Comparison of ENCODE assay signal across 12 mouse cellular contexts in the genomic region with DNA sequence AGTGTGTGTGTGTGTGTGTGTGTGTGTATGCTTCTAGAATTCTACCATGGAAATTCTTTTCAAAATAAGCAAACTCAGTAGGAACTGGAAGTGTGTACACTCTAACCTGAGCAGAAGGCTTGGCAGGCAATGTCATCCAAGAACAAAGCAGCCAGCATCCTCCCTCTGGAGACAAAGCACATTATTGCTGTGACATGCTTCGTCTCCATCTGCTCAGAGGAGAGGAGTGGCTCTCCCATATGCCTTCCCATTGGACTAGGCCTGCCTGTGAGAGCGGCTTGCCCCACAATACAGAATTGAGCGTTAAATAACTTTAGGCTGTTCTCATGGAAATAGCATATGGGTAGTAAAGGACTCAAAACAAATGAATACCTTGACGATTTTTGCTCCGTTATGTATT.
DNase-seq lines count a peak whose midpoint lies in the region; ATAC-seq lines count a peak whose summit lies in the region.
"Had no signal": no experiment of that assay in that cellular context is flagged by ENCODE, and none has a peak within 500 bp of the region (broad histone marks: within the 10 kb centered on the region; RNA-seq: fewer than 3 reads in every experiment).

No protein-coding gene starts in this region.

- H3K4me1 ChIP-seq in hindbrain, embryonic 13.5 days (replicated peaks) = peaks cover 16% of the 10 kb centered on the region
- peaks cover 3% of the 10 kb centered on the region for H3K4me1 ChIP-seq in midbrain, embryonic 10.5 days
- no peaks in the 10 kb centered on the region for H3K4me1 ChIP-seq in intestine, embryonic 16.5 days (ENCODE audit: control insufficient read depth, insufficient read depth, low read length)
- H3K4me1 ChIP-seq: limb, embryonic 12.5 days had no signal

- no peaks in the 10 kb centered on the region for H3K36me3 ChIP-seq in hindbrain, embryonic 13.5 days
- no peaks in the 10 kb centered on the region for H3K36me3 ChIP-seq in midbrain, embryonic 10.5 days
- H3K36me3 ChIP-seq in intestine, embryonic 16.5 days (ENCODE audit: control insufficient read depth, insufficient read depth, low read length) = no peaks in the 10 kb centered on the region
- H3K36me3 ChIP-seq: limb, embryonic 12.5 days had no signal

- H3K27ac ChIP-seq in hindbrain, embryonic 13.5 days = peak overlapping the region; percentile 74
- H3K27ac ChIP-seq in midbrain, embryonic 10.5 days (replicated peaks) = peak overlapping the region; percentile 61; the same call in 1 of the 2 replicates
- no peak overlapping the region for H3K27ac ChIP-seq in intestine, embryonic 16.5 days (ENCODE audit: low read length)
- H3K27ac ChIP-seq: limb, embryonic 12.5 days; macrophage had no signal

- no peaks in the 10 kb centered on the region for H3K9me3 ChIP-seq in hindbrain, embryonic 13.5 days
- H3K9me3 ChIP-seq in midbrain, embryonic 10.5 days (replicated peaks) = no peaks in the 10 kb centered on the region
- H3K9me3 ChIP-seq in intestine, embryonic 16.5 days (ENCODE audit: control insufficient read depth, low read length) = no peaks in the 10 kb centered on the region
- H3K9me3 ChIP-seq: limb, embryonic 12.5 days had no signal

- H3K4me2 ChIP-seq in hindbrain, embryonic 13.5 days = no peak overlapping the region
- no peak overlapping the region for H3K4me2 ChIP-seq in intestine, embryonic 16.5 days (ENCODE audit: low read depth, low read length)
- H3K4me2 ChIP-seq: limb, embryonic 12.5 days had no signal

- WGBS in hindbrain, embryonic 13.5 days = 32% methylated on average over 5 of the region's 5 CpGs
- 81% methylated on average over 5 of the region's 5 CpGs for WGBS in midbrain, embryonic 10.5 days
- 77% methylated on average over 5 of the region's 5 CpGs for WGBS in intestine, embryonic 16.5 days

- H3K27me3 ChIP-seq in hindbrain, embryonic 13.5 days = no peaks in the 10 kb centered on the region
- no peaks in the 10 kb centered on the region for H3K27me3 ChIP-seq in midbrain, embryonic 10.5 days (ENCODE audit: low read depth, poor library complexity, severe bottlenecking)
- no peaks in the 10 kb centered on the region for H3K27me3 ChIP-seq in intestine, embryonic 16.5 days (replicated peaks; ENCODE audit: control insufficient read depth, insufficient read depth, low read length)
- H3K27me3 ChIP-seq: CH12.LX; limb, embryonic 12.5 days had no signal

- peak; percentile 90 for ATAC-seq in hindbrain, embryonic 13.5 days (ENCODE audit: low FRiP score)
- no peak for ATAC-seq in intestine, embryonic 16.5 days

- no peak overlapping the region for H3K9ac ChIP-seq in hindbrain, embryonic 13.5 days
- H3K9ac ChIP-seq in intestine, embryonic 16.5 days (ENCODE audit: low read depth, low read length) = no peak overlapping the region
- H3K9ac ChIP-seq: limb, embryonic 12.5 days had no signal

- H3K4me3 ChIP-seq in hindbrain, embryonic 13.5 days = no peak overlapping the region
- H3K4me3 ChIP-seq in midbrain, embryonic 10.5 days = no peak overlapping the region
- no peak overlapping the region for H3K4me3 ChIP-seq in intestine, embryonic 16.5 days (ENCODE audit: low read length)
- H3K4me3 ChIP-seq: limb, embryonic 12.5 days had no signal

- DNase-seq in brain, embryonic 18.5 days (ENCODE audit: low read depth, low spot score) = peak; percentile 73
- peak; percentile 71 to 76 for DNase-seq in cerebellum, postnatal 25 days
- no peak for DNase-seq in midbrain, embryonic 10.5 days (ENCODE audit: low spot score)
- DNase-seq in urinary bladder, postnatal 4 days (ENCODE audit: low spot score in 2 of 2) = no peak
- DNase-seq in adrenal gland, adult 2 months = no peak
- DNase-seq in right cerebral cortex, postnatal 36 days (ENCODE audit: low spot score in 2 of 2) = no peak
- DNase-seq: gastrocnemius, postnatal 25 days had no signal

Comparison
In these comparisons a context has a peak if more than half of its experiments do, and no peak if none do; other contexts are left out.
1. DNase-seq: peak in brain, embryonic 18.5 days (single experiment) and cerebellum, postnatal 25 days (2 of 2); none in midbrain, embryonic 10.5 days (single experiment), urinary bladder, postnatal 4 days (0 of 2), adrenal gland, adult 2 months (single experiment) and right cerebral cortex, postnatal 36 days (0 of 2).